Mouse (Mus musculus) E14TG2a.4 (cell line): ENCODE measurements at regions not wholly inside any gene's neighbourhood (a gene's known extent, or its start where the extent isn't known, plus 50 kb on each side); places are given as distances from the start of the nearest gene placed in this dataset.

Experiments
- CTCF ChIP-seq: conservative IDR thresholded peaks from 2 replicates; pipeline ENCODE4 v1.5.1; 2014; ENCODE audit warnings: low read length
- POU5F1 ChIP-seq: IDR thresholded peaks from 2 replicates; pipeline ENCODE4 v1.6.1; 2014; ENCODE audit warnings: low read length, borderline replicate concordance

GRCm38 (mm10) chr1:163177011-163177410 is 91.5 kb upstream of the Mroh9 start:
- TF ChIP-seq CTCF: no peak
- TF ChIP-seq POU5F1: no peak
